Mouse (Mus musculus): Measurements from ENCODE around the gene Spag17.

The Spag17 gene

GRCm38 (mm10) chr3:99964345-99964744 lies 79.1 kb downstream of the Spag17 start:
- no peak for DNase-seq (ENCODE audit: low spot score)

- no peak for DNase-seq (ENCODE audit: low spot score)
Observed at GRCm38 (mm10) chr3:99965863-99966262, 80.7 kb downstream of the Spag17 start.

- DNase-seq (ENCODE audit: low spot score), result no peak
Observed at GRCm38 (mm10) chr3:99966285-99966684, 81.1 kb downstream of the Spag17 start.

- DNase-seq (ENCODE audit: low spot score), result no peak
Observed at GRCm38 (mm10) chr3:99970766-99971165, 85.6 kb downstream of the Spag17 start.

GRCm38 (mm10) chr3:99981046-99981445 lies 95.8 kb downstream of the Spag17 start:
- DNase-seq (ENCODE audit: low spot score), result no peak

GRCm38 (mm10) chr3:100004676-100005075 lies 119.5 kb downstream of the Spag17 start:
- DNase-seq (ENCODE audit: low spot score), result no peak

- no peak for DNase-seq (ENCODE audit: low spot score)
Observed at GRCm38 (mm10) chr3:100009807-100010206, 124.6 kb downstream of the Spag17 start.

GRCm38 (mm10) chr3:100014110-100014509 lies 128.9 kb downstream of the Spag17 start:
- DNase-seq (ENCODE audit: low spot score), result no peak

GRCm38 (mm10) chr3:100031291-100031690 lies 146.1 kb downstream of the Spag17 start:
- no peak for DNase-seq (ENCODE audit: low spot score)

GRCm38 (mm10) chr3:100032969-100033368 lies 147.8 kb downstream of the Spag17 start:
- DNase-seq (ENCODE audit: low spot score), result no peak

GRCm38 (mm10) chr3:100034366-100034956 lies 149.3 kb downstream of the Spag17 start:
- no peak for DNase-seq (ENCODE audit: low spot score)

- DNase-seq (ENCODE audit: low spot score), result no peak
Observed at GRCm38 (mm10) chr3:100035097-100035496, 149.9 kb downstream of the Spag17 start.

GRCm38 (mm10) chr3:100036846-100037245 lies 151.6 kb downstream of the Spag17 start:
- no peak for DNase-seq (ENCODE audit: low spot score)

GRCm38 (mm10) chr3:100074406-100074805 lies 189.2 kb downstream of the Spag17 start:
- DNase-seq (ENCODE audit: low spot score), result no peak

- DNase-seq (ENCODE audit: low spot score), result no peak
Observed at GRCm38 (mm10) chr3:100102386-100103092, 217.3 kb downstream of the Spag17 start.

GRCm38 (mm10) chr3:100106736-100107135 lies 221.5 kb downstream of the Spag17 start:
- no peak for DNase-seq (ENCODE audit: low spot score)

- DNase-seq (ENCODE audit: low spot score), result no peak
Observed at GRCm38 (mm10) chr3:100118681-100119080, 233.5 kb downstream of the Spag17 start.

- no peak for DNase-seq (ENCODE audit: low spot score)
Observed at GRCm38 (mm10) chr3:100121961-100122360, 236.8 kb downstream of the Spag17 start.

GRCm38 (mm10) chr3:100122445-100122844 lies 237.2 kb downstream of the Spag17 start:
- no peak for DNase-seq (ENCODE audit: low spot score)

- DNase-seq (ENCODE audit: low spot score), result no peak
Observed at GRCm38 (mm10) chr3:100160682-100161445, 275.7 kb downstream of the Spag17 start.

GRCm38 (mm10) chr3:100161665-100162314 lies 276.6 kb downstream of the Spag17 start:
- DNase-seq (ENCODE audit: low spot score), result no peak

- DNase-seq (ENCODE audit: low spot score), result peak; percentile 92
Observed at GRCm38 (mm10) chr3:100162315-100163105, 277.3 kb downstream of the Spag17 start, which contains the start of the genes Gdap2 and Wdr3. TSS of gene Gdap2 (plus strand) at chr3:100162381. TSS of gene Wdr3 (minus strand) at chr3:100162407.
